Mouse (Mus musculus) liver, adult 2 months (tissue): Measurements from ENCODE around the gene Scml4.

Experiments
- CTCF ChIP-seq: fragments of 200-500 bp; IDR thresholded peaks from 2 replicates; pipeline ENCODE4 v1.5.1; 2011; ENCODE audit warnings: low read depth, low read length, control low read depth
- POLR2A ChIP-seq: fragments of 200-500 bp; IDR thresholded peaks from 2 replicates; pipeline ENCODE4 v1.6.1; 2011; ENCODE audit warnings: low read length, control low read depth; ENCODE audit not compliant: insufficient read depth; ENCODE audit errors: extremely low read depth

DNA sequence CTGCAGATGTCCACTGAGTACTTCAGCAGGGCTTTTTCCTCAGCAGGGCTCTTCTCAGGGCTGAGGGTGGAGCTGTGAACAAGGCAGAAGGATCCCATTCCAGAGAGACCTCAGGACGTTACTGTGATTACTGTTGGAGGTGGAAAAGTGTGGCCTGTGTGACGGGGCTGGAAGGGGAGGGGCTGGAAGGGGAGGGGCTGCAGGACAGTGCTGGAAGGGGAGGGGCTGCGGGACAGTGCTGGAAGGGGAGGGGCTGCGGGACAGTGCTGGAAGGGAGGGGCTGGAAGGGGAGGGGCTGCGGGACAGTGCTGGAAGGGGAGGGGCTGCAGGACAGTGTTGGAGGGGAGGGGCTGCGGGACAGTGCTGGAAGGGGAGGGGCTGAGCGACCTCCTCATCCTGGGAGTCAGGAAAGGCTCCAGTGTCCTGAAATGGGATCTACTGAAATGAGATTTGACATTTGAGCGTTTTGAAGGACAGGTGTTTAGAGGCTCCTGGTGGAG, 90.1 kb downstream of the Scml4 start:
- TF ChIP-seq POLR2A = no peak
- no peak for TF ChIP-seq CTCF
